Mouse (Mus musculus): Measurements from ENCODE around the gene Nhej1. TPM values are rescaled to one million over a fixed set of nuclear protein-coding genes. Genes with fewer than 3 reads are reported as not detected.
A peak's percentile ranks its signal among the peaks of the same experiment; 100 is the strongest.

Nhej1 gene
- polyA plus RNA-seq, 1 experiment from 2014 or later, result 8.3 TPM

DNA sequence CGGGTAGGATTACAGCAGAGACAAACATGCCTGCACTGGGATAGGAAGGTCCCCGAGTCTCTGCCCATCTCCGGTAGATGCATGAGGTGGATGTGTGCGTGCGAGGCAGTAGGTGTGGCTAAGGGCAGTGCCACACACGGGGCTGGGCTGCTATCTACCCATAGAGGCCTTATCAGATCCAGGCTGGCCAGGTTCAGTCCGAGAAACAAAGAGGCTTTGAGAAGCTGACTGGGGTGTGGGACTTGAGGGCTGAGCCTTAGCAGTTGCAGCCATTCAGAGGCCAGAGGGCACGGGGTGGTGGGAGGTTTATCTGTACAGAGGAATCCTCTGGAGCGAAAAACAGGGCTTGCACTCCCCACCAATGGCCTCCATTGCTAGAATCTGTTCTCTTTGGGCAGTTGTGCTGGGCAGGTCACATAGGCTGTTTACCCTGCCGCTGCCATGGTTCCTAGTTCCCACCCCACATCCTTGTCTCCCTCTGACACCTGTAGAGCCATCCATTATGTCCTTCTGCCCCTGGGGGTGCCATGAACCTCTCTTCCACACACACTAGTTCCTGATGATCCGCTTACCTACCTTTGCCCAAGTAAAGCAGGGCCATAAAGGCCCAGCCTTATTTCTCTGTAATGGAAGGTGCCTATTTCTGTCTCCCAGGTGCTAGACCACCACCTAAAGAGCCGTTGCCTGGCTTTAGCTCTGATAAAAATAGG, 183.2 kb downstream of the Nhej1 start:
- Histone ChIP-seq H3K9me3 (no peaks in the 10 kb centered on the region), H3K27me3 (peaks cover 79% of the 10 kb centered on the region), H3K4me3 (no peak overlapping the region), H3K9ac (no peak overlapping the region), H3K4me2 (no peak overlapping the region), H3K4me1 (replicated peaks) (no peaks in the 10 kb centered on the region), H3K36me3 (no peaks in the 10 kb centered on the region), H3K27ac (no peak overlapping the region)
- no peak for ATAC-seq (ENCODE audit: low FRiP score)
- 67% methylated on average over 12 of the region's 12 CpGs for WGBS

DNA sequence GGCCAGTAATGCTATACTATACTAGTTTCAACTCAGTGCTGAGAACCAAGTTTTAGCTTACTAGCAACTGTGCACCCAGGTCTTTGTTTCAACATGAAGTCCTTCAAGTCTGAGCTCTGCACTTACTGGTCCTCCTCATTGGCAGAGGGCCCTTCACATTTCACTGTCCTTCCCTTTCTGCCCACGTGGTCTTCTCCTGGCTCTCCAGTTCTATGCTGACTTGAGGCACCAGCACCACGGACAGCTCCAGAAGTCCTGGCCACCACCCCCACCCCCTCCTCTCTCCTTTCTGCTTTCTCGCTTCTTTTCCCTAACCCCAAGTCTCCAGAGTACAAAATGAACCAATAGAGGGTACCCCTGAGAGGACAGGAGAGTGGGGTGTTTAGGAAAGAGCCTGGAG, 185.2 kb downstream of the Nhej1 start:
- Histone ChIP-seq H3K36me3 (no peaks in the 10 kb centered on the region), H3K9ac (no peak overlapping the region), H3K27me3 (peaks cover 66% of the 10 kb centered on the region), H3K27ac (no peak overlapping the region), H3K9me3 (no peaks in the 10 kb centered on the region), H3K4me1 (replicated peaks) (no peaks in the 10 kb centered on the region), H3K4me3 (no peak overlapping the region), H3K4me2 (no peak overlapping the region)
- WGBS, result 8% methylated on average over 3 of the region's 3 CpGs
- ATAC-seq (ENCODE audit: low FRiP score), result no peak

DNA sequence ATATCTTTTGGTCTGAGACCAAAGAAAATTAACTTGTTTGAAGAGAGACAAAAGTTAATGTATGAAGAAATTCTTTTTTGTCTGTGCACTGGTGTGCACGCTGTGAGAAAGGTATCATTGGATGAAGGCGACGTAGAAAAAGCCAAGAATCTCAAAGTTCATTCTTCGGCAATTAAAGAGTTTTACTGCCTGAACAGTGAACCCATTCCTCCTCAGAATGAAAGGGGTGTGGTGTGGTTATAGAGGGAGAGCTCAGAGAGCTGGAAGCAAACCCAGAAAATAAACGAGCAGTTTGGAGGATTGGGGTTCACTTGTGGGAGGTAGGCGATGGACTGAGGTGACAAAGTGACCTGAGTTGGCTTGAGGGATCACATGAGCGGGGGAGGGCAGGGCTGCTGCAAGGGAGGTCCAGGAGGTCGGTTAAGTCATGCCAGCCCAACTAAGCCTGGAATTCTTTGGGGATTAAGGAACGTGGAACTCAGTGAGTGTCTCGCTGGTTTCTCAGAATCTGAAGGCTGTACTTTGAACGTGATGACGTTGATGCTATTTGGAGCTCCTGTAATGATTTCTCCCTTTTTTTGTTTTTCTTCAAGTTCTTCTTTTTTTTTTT, 188.7 kb downstream of the Nhej1 start:
- Histone ChIP-seq H3K4me1 (replicated peaks) (no peaks in the 10 kb centered on the region), H3K36me3 (no peaks in the 10 kb centered on the region), H3K4me3 (no peak overlapping the region), H3K27ac (no peak overlapping the region), H3K4me2 (no peak overlapping the region), H3K9ac (no peak overlapping the region), H3K27me3 (peaks cover 62% of the 10 kb centered on the region), H3K9me3 (no peaks in the 10 kb centered on the region)
- no peak for ATAC-seq (ENCODE audit: low FRiP score)
- 50% methylated on average over 12 of the region's 12 CpGs for WGBS

DNA sequence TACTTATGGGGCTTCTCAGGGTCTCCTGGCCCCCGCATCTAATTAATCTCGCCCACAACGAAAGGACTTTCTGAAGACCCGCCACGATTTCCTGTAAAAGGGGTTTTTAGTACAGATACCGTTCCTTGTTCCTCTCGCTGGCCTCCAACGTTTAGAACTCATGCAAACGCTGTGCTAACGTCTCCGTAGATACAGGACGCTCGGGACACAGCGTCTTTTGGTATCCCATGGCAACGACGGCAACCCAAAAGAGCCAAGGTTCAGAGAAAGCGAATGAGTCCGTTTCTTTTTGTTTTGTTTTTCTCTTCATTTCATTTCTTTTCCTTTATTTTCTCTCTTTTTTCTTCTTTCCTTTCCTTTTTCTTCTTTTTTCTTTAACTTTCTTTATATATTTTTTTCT, 189.6 kb downstream of the Nhej1 start, which contains the start of gene Cfap65:
TSS of gene Cfap65 (minus strand) at position 198 of the 400 bp plus-strand sequence.
- WGBS, result 1% methylated on average over 18 of the region's 18 CpGs
- H3K9me3 ChIP-seq, result no peaks in the 10 kb centered on the region
- H3K9ac ChIP-seq, result peak within 1 kb of the TSS; percentile 56; the same call in 1 of the 2 replicates
- peak within 1 kb of the TSS; percentile 37 for H3K4me3 ChIP-seq
- H3K27ac ChIP-seq, result no peak within 1 kb of the TSS
- H3K27me3 ChIP-seq, result peaks cover 62% of the 10 kb centered on the region
- peak within 1 kb of the TSS; percentile 59 for H3K4me2 ChIP-seq
- ATAC-seq (ENCODE audit: low FRiP score), result no peak
- H3K4me1 ChIP-seq (replicated peaks), result no peaks in the 10 kb centered on the region
- no peaks in the 10 kb centered on the region for H3K36me3 ChIP-seq

DNA sequence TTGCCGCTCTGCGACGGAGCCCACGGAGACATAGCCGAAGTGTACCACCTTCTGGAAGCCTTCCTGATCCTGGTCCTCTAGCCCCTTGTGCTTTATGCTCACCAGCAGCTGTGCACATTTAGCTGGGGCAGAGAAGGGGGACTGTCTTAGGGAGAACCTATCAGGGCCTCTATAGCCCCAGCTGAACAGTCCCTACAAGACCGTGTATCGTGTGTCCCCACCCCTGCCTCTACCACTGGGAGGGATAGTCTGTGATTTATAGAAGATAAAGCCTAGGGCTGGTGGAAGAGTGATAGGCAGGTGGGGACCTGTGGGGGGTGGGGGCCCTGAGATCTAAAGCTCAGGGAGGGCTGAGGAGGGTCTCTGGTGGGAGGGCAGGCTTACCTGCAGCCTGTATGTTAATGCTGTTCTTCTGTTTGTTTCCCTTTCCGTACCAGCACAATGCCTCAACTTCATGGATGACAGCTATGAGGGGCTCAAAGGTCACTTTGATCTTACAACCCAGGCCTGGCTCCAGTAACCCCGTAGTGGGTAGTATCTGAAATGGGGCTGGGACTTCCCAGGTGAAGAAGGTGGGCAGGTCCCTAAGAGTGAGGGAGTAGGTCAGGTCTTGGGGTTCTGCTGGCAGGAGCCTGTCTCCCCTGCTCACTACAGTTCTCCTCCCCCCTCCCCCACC, 197.2 kb downstream of the Nhej1 start:
- Histone ChIP-seq H3K9me3 (no peaks in the 10 kb centered on the region), H3K27me3 (peaks cover 59% of the 10 kb centered on the region), H3K4me1 (replicated peaks) (no peaks in the 10 kb centered on the region), H3K4me2 (no peak overlapping the region), H3K36me3 (no peaks in the 10 kb centered on the region), H3K4me3 (no peak overlapping the region), H3K27ac (no peak overlapping the region), H3K9ac (no peak overlapping the region)
- ATAC-seq (ENCODE audit: low FRiP score), result no peak
- 82% methylated on average over 9 of the region's 9 CpGs for WGBS

DNA sequence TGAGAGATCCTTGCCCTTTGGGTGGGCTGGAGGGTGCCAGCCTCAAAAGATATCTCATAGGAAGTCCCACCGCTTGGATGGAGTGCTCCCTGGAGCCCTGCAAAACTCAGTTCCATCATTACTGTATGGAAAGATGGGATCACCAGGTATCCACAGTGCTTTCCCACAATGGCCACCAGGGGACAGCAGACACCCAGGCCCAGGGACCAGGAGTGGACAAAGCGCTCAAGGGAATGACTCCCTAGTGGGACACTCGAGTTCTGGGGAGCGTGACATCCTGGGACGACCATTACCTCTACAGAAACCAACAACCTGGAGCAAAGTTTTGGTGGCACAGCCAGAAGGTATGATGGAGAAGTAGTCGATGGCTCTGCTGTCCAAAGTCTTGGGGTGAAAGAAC, 198.3 kb downstream of the Nhej1 start:
- H3K27me3 ChIP-seq, result peaks cover 51% of the 10 kb centered on the region
- no peak overlapping the region for H3K9ac ChIP-seq
- WGBS, result 32% methylated on average over 6 of the region's 6 CpGs
- no peak overlapping the region for H3K4me2 ChIP-seq
- no peak overlapping the region for H3K4me3 ChIP-seq
- H3K27ac ChIP-seq, result no peak overlapping the region
- no peaks in the 10 kb centered on the region for H3K9me3 ChIP-seq
- no peaks in the 10 kb centered on the region for H3K36me3 ChIP-seq
- no peaks in the 10 kb centered on the region for H3K4me1 ChIP-seq (replicated peaks)
- ATAC-seq (ENCODE audit: low FRiP score), result no peak

DNA sequence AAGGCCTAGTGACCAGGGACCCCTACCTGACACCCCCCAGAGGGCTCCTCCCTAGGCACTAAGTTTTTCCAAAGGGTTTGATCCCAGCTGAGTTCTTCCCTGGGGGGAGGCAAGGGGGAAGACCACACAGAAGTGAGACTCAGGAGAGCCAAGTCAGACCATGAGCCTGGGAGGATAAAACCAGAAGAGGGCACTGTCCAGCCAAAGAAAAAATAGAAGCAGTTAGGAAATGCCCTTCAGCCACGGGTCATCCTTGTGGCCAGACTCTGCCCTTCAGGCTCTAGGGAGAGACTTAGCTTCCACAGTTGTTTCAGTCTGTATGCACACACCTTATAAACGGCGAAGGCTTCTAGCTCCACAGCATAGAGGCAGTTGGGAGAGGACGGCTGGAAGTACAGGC, 200.5 kb downstream of the Nhej1 start:
- Histone ChIP-seq H3K36me3 (no peaks in the 10 kb centered on the region), H3K9ac (no peak overlapping the region), H3K27me3 (peaks cover 39% of the 10 kb centered on the region), H3K4me2 (no peak overlapping the region), H3K4me1 (replicated peaks) (no peaks in the 10 kb centered on the region), H3K27ac (no peak overlapping the region), H3K4me3 (no peak overlapping the region), H3K9me3 (no peaks in the 10 kb centered on the region)
- WGBS, result 67% methylated on average over 4 of the region's 4 CpGs
- no peak for ATAC-seq (ENCODE audit: low FRiP score)

Other genes starting within 250 kb of the Nhej1 start
- 4.1 and 6.7 TPM in 2 replicates for gene Fev, start 239.8 kb downstream of the Nhej1 start, polyA plus RNA-seq (2015; fragmentation: Nextera tagmentation; extraction: Ambion mirVana)
- 2.9 and 4.9 TPM in 2 replicates for gene Cryba2, start 232.1 kb downstream of the Nhej1 start, polyA plus RNA-seq (2015; fragmentation: Nextera tagmentation; extraction: Ambion mirVana)
- 0.56 and 1.2 TPM in 2 replicates for gene Cfap65, start 189.6 kb downstream of the Nhej1 start, polyA plus RNA-seq (2015; fragmentation: Nextera tagmentation; extraction: Ambion mirVana)
- gene Ihh, start 173.5 kb downstream of the Nhej1 start, polyA plus RNA-seq (2015; fragmentation: Nextera tagmentation; extraction: Ambion mirVana), result 0.14 and 0.21 TPM in 2 replicates
- gene Slc23a3, start 8.7 kb upstream of the Nhej1 start, polyA plus RNA-seq (2015; fragmentation: Nextera tagmentation; extraction: Ambion mirVana), result 0.09 TPM in 1 of 2 replicates, not detected in the other
- gene Cnppd1, start 17.5 kb upstream of the Nhej1 start, polyA plus RNA-seq (2015; fragmentation: Nextera tagmentation; extraction: Ambion mirVana), result 60.0 and 66.0 TPM in 2 replicates
- 106 and 114 TPM in 2 replicates for gene Retreg2, start 17.6 kb upstream of the Nhej1 start, polyA plus RNA-seq (2015; fragmentation: Nextera tagmentation; extraction: Ambion mirVana)
- 40.8 and 43.2 TPM in 2 replicates for gene Zfand2b, start 43.4 kb upstream of the Nhej1 start, polyA plus RNA-seq (2015; fragmentation: Nextera tagmentation; extraction: Ambion mirVana)
- gene Abcb6, start 55.2 kb upstream of the Nhej1 start, polyA plus RNA-seq (2015; fragmentation: Nextera tagmentation; extraction: Ambion mirVana), result 38.4 and 40.3 TPM in 2 replicates
- 23.4 and 24.5 TPM in 2 replicates for gene Ankzf1, start 67.0 kb upstream of the Nhej1 start, polyA plus RNA-seq (2015; fragmentation: Nextera tagmentation; extraction: Ambion mirVana)
- gene Atg9a, start 67.0 kb upstream of the Nhej1 start, polyA plus RNA-seq (2015; fragmentation: Nextera tagmentation; extraction: Ambion mirVana), result 44.7 and 47.7 TPM in 2 replicates
- gene Glb1l, start 85.6 kb upstream of the Nhej1 start, polyA plus RNA-seq (2015; fragmentation: Nextera tagmentation; extraction: Ambion mirVana), result 19.9 and 22.5 TPM in 2 replicates
- 138 and 145 TPM in 2 replicates for gene Stk16, start 85.6 kb upstream of the Nhej1 start, polyA plus RNA-seq (2015; fragmentation: Nextera tagmentation; extraction: Ambion mirVana)
- 6.5 and 7.1 TPM in 2 replicates for gene Tuba4a, start 94.7 kb upstream of the Nhej1 start, polyA plus RNA-seq (2015; fragmentation: Nextera tagmentation; extraction: Ambion mirVana)
- not detected in 2 replicates for gene A630095N17Rik, start 106.9 kb upstream of the Nhej1 start, polyA plus RNA-seq (2015; fragmentation: Nextera tagmentation; extraction: Ambion mirVana)
- gene Dnajb2, start 111.2 kb upstream of the Nhej1 start, polyA plus RNA-seq (2015; fragmentation: Nextera tagmentation; extraction: Ambion mirVana), result 59.7 and 62.3 TPM in 2 replicates
- 15.6 and 17.6 TPM in 2 replicates for gene Ptprn, start 139.3 kb upstream of the Nhej1 start, polyA plus RNA-seq (2015; fragmentation: Nextera tagmentation; extraction: Ambion mirVana)
- 131 and 140 TPM in 2 replicates for gene Resp18, start 153.2 kb upstream of the Nhej1 start, polyA plus RNA-seq (2015; fragmentation: Nextera tagmentation; extraction: Ambion mirVana)
- gene Dnpep, start 192.8 kb upstream of the Nhej1 start, polyA plus RNA-seq (2015; fragmentation: Nextera tagmentation; extraction: Ambion mirVana), result 161 and 170 TPM in 2 replicates
- 1.8 and 2.9 TPM in 2 replicates for gene Des, start 235.1 kb upstream of the Nhej1 start, polyA plus RNA-seq (2015; fragmentation: Nextera tagmentation; extraction: Ambion mirVana)